Mouse (Mus musculus): Measurements from ENCODE around the gene Gm20708. TPM values are rescaled to one million over a fixed set of nuclear protein-coding genes. Genes with fewer than 3 reads are reported as not detected.

Gm20708 gene
- polyA plus RNA-seq, 1 experiment from 2014 or later: not detected

DNA sequence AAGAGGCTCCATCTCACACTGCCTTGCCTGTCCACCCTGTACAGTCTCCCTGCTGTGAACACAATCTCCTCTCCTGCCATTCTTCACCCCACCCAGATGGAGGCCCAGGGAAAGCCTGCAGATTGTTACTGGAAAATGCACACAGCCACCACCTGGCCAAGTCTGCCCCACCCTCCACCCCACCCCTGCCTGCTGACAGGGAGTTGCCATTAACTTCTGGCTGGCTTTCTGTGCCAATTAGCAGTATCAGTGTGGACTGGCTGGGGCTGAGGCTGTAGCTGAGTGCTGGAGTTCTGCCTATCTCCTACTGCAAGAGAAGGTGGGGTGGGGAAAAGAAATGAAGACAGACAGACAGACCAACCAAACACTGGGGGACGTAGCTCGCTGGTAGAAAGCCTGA lies 29.1 kb downstream of the Gm20708 start:
- 24% methylated on average over 2 of the region's 2 CpGs for WGBS (ENCODE audit: insufficient replicate concordance)
- Histone ChIP-seq H3K4me3 (replicated peaks) (peak overlapping the region; percentile 21; the same call in 1 of the 2 replicates), H3K9ac (peak overlapping the region; percentile 60), H3K27me3 (no peaks in the 10 kb centered on the region), H3K27ac (peak overlapping the region; percentile 94), H3K4me2 (peak overlapping the region; percentile 52), H3K4me1 (replicated peaks) (peaks cover 78% of the 10 kb centered on the region), H3K36me3 (no peaks in the 10 kb centered on the region), H3K9me3 (replicated peaks) (no peaks in the 10 kb centered on the region)
- ATAC-seq (ENCODE audit: low read depth) (peak; percentile 97), DNase-seq (peak; percentile 80)

DNA sequence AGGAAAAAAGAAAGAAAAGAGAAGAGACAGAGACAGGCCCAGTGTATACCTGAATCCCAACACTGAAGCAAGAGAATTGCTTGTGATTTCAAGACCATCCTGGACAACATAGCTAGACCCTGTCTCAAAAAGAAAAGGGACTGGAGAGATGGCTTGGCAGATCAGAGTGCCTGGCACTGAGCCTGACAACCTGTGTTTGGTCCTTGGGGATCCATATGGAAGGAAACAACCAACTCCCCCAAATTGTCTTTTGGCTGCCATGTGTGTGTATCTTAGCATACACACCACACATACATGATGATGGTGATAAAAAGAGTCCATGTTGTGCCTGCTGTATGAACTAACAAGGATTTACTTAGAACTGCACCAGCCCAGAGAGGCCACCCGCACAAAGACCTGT lies 29.6 kb downstream of the Gm20708 start:
- no peaks in the 10 kb centered on the region for H3K9me3 ChIP-seq (replicated peaks)
- H3K4me3 ChIP-seq (replicated peaks): peak overlapping the region; percentile 21; the same call in 1 of the 2 replicates
- H3K27ac ChIP-seq: peak overlapping the region; percentile 94
- DNase-seq (no peak), ATAC-seq (ENCODE audit: low read depth) (no peak)
- no peaks in the 10 kb centered on the region for H3K36me3 ChIP-seq
- H3K4me2 ChIP-seq: peak overlapping the region; percentile 52
- WGBS (ENCODE audit: insufficient replicate concordance): 25% methylated on average over 1 of the region's 1 CpGs
- H3K9ac ChIP-seq: peak overlapping the region; percentile 60
- peaks cover 73% of the 10 kb centered on the region for H3K4me1 ChIP-seq (replicated peaks)
- H3K27me3 ChIP-seq: no peaks in the 10 kb centered on the region

DNA sequence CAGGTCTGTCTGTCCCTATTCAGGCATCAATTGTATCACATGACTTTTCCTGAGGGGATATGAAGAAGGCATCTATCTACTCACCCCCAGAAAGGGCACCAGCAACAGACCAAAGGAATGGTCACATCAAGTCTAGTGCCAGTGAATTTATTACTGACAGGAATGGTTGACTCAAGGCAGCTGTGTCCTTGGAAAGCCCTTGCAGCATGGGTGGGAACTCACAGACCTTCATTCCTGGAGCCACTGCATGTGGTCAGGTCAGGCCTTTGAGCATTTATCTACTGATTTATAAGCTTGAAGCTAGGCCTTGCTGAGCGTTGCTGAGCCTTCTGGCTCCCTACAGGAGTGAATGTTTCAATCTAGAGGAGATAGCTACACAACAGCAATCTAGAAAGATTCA lies 31.4 kb downstream of the Gm20708 start:
- DNase-seq (no peak), ATAC-seq (ENCODE audit: low read depth) (no peak)
- Histone ChIP-seq H3K4me1 (replicated peaks) (peaks cover 67% of the 10 kb centered on the region), H3K36me3 (no peaks in the 10 kb centered on the region), H3K4me3 (replicated peaks) (no peak overlapping the region), H3K4me2 (no peak overlapping the region), H3K27me3 (no peaks in the 10 kb centered on the region), H3K27ac (peak overlapping the region; percentile 94), H3K9me3 (replicated peaks) (no peaks in the 10 kb centered on the region), H3K9ac (peak overlapping the region; percentile 3; the same call in 1 of the 2 replicates)
- 56% methylated on average over 1 of the region's 1 CpGs for WGBS (ENCODE audit: insufficient replicate concordance)

DNA sequence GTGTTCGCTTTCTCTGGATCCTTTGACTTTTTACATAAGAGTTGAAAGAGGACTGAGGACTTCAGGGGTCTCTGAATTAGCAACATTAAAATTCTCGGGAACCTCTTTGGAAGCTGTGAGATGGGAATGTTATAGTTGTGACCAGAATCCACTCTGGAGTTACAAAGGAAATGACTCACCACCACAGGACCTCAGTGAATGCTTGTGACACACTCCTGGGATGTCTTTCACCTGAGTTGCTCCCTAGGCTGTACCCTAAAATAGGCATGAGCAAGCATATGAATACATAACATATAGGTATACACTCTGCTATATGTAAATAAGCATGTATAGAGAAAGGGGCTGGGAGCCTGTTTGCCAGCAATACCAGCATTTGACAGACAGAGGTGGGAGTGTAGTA lies 34.0 kb downstream of the Gm20708 start:
- Histone ChIP-seq H3K4me1 (replicated peaks) (peaks cover 67% of the 10 kb centered on the region), H3K27me3 (no peaks in the 10 kb centered on the region), H3K9ac (no peak overlapping the region), H3K9me3 (replicated peaks) (no peaks in the 10 kb centered on the region), H3K4me3 (replicated peaks) (no peak overlapping the region), H3K27ac (no peak overlapping the region; the same call in 1 of the 2 replicates), H3K36me3 (no peaks in the 10 kb centered on the region), H3K4me2 (no peak overlapping the region)
- no peak for ATAC-seq (ENCODE audit: low read depth)
- WGBS (ENCODE audit: insufficient replicate concordance): 78% methylated on average over 2 of the region's 2 CpGs
- no peak for DNase-seq

DNA sequence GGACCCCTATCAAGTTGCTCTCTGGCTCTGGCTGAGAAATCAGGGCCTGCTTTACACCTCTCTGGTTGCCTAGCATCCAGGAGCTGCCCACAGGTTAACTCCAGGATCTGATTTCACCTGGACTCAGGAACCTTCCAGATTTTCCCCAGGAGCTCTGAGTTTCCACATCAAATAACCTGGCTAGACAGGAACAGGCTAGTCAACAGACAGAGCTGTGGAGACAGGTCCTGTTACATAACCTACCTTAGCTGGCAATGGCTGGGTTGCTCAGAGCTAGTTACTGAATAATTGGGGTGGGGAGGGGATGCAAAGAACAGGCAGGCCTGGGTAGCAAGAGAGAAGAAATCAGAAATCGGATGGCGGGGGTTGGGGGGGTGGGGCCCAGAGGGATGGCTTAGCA lies 35.5 kb downstream of the Gm20708 start:
- Histone ChIP-seq H3K27ac (peak overlapping the region; percentile 71), H3K9me3 (replicated peaks) (no peaks in the 10 kb centered on the region), H3K36me3 (no peaks in the 10 kb centered on the region), H3K4me3 (replicated peaks) (no peak overlapping the region), H3K9ac (0 out of 2 replicates have a peak overlapping the region, but pooled peaks have one; percentile 17), H3K27me3 (no peaks in the 10 kb centered on the region), H3K4me2 (no peak overlapping the region), H3K4me1 (replicated peaks) (peaks cover 59% of the 10 kb centered on the region)
- DNase-seq (no peak), ATAC-seq (ENCODE audit: low read depth) (no peak)
- 53% methylated on average over 2 of the region's 2 CpGs for WGBS (ENCODE audit: insufficient replicate concordance)

DNA sequence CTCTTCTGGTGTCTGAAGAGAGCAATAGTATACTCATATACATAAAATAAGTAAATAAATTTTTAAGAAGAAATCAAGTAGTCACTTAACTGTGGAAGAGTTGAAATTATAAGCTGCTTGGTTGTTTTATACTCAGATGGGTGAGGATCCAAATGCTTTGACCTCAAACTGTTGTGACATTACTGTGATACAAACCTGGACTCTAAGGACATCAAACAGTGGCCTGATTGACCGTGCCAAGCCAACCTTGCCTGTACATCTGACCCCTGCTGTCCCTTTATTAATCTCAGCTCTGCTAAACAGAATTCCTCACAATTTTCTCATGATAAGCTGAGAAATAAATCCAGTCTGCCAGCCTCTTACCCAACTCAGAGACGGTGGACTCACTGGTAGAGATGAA lies 36.2 kb downstream of the Gm20708 start:
- DNase-seq: no peak
- ATAC-seq (ENCODE audit: low read depth): no peak
- 65% methylated on average over 2 of the region's 2 CpGs for whole genome bisulfite sequencing (ENCODE audit: insufficient replicate concordance)
- no peaks in the 10 kb centered on the region for H3K9me3 ChIP-seq (replicated peaks)
- H3K4me3 ChIP-seq (replicated peaks): no peak overlapping the region
- H3K36me3 ChIP-seq: peaks cover 5% of the 10 kb centered on the region
- no peak overlapping the region for H3K4me2 ChIP-seq
- H3K27me3 ChIP-seq: no peaks in the 10 kb centered on the region
- H3K9ac ChIP-seq: no peak overlapping the region
- H3K4me1 ChIP-seq (replicated peaks): peaks cover 59% of the 10 kb centered on the region
- H3K27ac ChIP-seq: no peak overlapping the region; the same call in 1 of the 2 replicates

DNA sequence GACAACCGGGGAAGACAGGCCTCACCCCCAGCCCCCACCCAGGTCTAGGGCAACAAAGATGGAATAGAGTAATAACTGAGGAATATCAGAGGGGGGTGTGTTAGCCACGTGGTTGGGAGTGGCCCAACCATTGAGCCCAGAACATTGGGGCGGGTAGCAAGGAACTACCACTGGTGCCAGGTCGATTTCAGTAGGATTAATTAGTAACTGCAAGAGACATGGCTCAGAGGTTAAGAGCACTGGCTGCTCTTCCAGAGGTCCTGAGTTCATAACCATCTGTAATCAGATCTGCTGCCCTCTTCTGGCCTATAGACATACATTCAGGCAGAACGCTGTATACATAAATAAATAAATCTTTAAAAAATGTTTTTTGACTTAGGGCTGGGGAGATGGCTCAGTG lies 37.2 kb downstream of the Gm20708 start:
- no peaks in the 10 kb centered on the region for H3K9me3 ChIP-seq (replicated peaks)
- WGBS (ENCODE audit: insufficient replicate concordance): 36% methylated on average over 5 of the region's 5 CpGs
- H3K9ac ChIP-seq: 0 out of 2 replicates have a peak overlapping the region, but pooled peaks have one; percentile 36
- no peaks in the 10 kb centered on the region for H3K27me3 ChIP-seq
- no peak overlapping the region for H3K4me3 ChIP-seq (replicated peaks)
- H3K36me3 ChIP-seq: peaks cover 13% of the 10 kb centered on the region
- peaks cover 61% of the 10 kb centered on the region for H3K4me1 ChIP-seq (replicated peaks)
- peak overlapping the region; percentile 94 for H3K27ac ChIP-seq
- no peak overlapping the region for H3K4me2 ChIP-seq
- no peak for DNase-seq
- ATAC-seq (ENCODE audit: low read depth): no peak

DNA sequence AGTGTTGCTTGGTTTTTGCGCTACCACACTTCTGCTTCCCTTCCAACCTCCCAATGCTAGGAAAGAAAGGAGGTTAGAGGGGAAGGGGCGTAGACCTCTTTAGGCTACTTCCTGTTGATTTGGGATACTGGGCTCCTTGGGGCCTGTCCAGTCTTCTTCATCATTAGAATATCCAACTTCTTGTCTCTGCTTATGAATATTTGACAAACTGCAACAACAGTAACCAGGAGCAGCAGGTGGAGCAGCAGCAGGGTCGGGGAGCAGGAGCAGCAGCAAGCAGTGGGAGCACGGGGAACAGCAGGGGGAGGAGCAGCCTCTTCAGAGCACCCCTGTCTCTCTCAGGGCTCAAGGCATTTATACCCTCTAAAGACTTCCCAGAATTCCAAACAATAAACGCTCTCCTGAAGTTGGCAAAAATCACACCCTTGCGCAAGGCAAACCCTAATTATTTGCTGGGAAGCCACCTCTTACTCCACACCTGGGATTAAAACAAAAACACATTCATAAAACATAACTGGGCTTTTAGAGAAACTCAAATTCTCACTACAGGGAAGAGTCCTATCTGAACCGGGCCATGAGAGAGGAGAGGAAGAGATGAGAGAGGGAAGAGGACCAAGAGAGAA lies 38.2 kb downstream of the Gm20708 start:
- 72% methylated on average over 7 of the region's 7 CpGs for WGBS (ENCODE audit: insufficient replicate concordance)
- Histone ChIP-seq H3K4me2 (peak overlapping the region; percentile 97), H3K36me3 (peaks cover 24% of the 10 kb centered on the region), H3K27ac (peak overlapping the region; percentile 94), H3K4me1 (replicated peaks) (peaks cover 71% of the 10 kb centered on the region), H3K9ac (peak overlapping the region; percentile 93), H3K9me3 (replicated peaks) (no peaks in the 10 kb centered on the region), H3K27me3 (no peaks in the 10 kb centered on the region), H3K4me3 (replicated peaks) (peak overlapping the region; percentile 95)
- no peak for DNase-seq
- ATAC-seq (ENCODE audit: low read depth): no peak

DNA sequence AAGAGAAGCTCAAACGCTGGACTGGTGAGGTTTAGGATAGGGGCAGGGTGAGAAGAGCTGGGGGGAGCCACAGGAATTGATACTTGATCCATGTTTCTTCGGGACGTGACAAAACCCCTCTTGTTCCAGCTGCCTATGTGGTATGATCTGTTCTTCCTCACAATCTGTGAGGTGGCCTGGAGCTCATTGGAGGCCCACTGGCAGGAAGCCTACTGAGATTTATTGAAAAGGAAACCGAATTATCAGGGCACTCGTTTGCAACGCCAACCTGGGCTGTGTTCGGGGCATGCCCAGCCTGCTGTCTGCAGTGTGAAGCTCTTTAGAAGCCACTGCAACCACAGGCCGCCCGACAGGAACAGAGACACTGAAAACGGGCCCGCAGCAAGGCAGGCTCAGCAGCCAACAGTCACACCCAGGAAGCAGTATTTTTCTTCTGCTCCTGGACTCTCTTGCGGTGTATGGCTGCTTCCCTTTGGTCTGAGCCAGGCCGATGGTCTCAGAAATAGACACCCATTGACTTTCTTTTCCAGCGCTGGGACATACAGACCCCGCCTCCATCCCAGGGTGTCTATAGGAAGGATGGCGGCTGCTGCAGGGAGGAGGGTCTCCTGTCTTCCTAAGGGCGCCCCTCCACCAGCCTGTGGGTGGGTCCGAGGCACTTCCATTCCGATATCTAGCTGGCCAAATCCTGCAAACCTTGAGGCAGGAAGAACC lies 39.0 kb downstream of the Gm20708 start:
- Histone ChIP-seq H3K4me1 (replicated peaks) (peaks cover 75% of the 10 kb centered on the region), H3K27me3 (no peaks in the 10 kb centered on the region), H3K36me3 (peaks cover 31% of the 10 kb centered on the region), H3K9ac (peak overlapping the region; percentile 93), H3K27ac (peak overlapping the region; percentile 94), H3K9me3 (replicated peaks) (no peaks in the 10 kb centered on the region), H3K4me2 (peak overlapping the region; percentile 97), H3K4me3 (replicated peaks) (peak overlapping the region; percentile 95)
- ATAC-seq (ENCODE audit: low read depth): peak; percentile 50
- 7% methylated on average over 19 of the region's 19 CpGs for WGBS (ENCODE audit: insufficient replicate concordance)
- no peak for DNase-seq

DNA sequence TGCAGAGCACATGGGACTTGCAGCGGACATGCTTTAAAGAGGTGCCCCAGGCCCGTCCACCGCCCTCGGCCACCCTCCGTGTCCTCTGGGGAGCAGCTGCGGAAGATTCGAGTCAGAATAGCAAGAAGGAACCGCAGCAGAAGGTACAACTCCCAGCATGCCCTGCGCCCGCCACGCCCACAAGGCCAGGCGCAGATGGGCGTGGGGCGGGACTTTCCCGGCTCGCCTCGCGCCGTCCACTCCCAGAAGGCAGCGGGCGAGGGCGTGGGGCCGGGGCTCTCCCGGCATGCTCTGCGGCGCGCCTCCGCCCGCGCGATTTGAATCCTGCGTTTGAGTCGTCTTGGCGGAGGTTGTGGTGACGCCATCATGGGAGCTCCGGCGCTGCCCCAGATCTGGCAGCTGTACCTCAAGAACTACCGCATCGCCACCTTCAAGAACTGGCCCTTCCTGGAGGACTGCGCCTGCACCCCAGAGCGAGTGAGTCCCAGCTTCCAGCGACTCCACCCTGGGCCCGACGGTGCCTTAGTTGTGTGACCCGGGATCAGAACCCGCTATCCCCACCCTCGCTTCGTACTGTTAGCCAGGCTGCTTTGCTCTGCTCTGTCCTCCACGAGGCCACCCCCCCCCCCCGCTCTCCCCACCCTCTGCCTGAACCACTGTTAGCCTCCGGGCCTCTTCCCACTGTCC lies 39.7 kb downstream of the Gm20708 start, which contains the start of gene Birc5:
Gene Birc5, plus strand, starts transcription at position 267 of the 687 bp plus-strand sequence.
- Histone ChIP-seq H3K4me1 (replicated peaks) (peaks cover 75% of the 10 kb centered on the region), H3K27me3 (no peaks in the 10 kb centered on the region), H3K36me3 (peaks cover 38% of the 10 kb centered on the region), H3K4me3 (replicated peaks) (peak within 1 kb of the TSS; percentile 95), H3K27ac (peak within 1 kb of the TSS; percentile 95), H3K9ac (peak within 1 kb of the TSS; percentile 93), H3K9me3 (replicated peaks) (no peaks in the 10 kb centered on the region), H3K4me2 (peak within 1 kb of the TSS; percentile 97)
- DNase-seq (peak; percentile 96), ATAC-seq (ENCODE audit: low read depth) (peak; percentile 86)
- WGBS (ENCODE audit: insufficient replicate concordance): under 1% methylated on average over 49 of the region's 51 CpGs

DNA sequence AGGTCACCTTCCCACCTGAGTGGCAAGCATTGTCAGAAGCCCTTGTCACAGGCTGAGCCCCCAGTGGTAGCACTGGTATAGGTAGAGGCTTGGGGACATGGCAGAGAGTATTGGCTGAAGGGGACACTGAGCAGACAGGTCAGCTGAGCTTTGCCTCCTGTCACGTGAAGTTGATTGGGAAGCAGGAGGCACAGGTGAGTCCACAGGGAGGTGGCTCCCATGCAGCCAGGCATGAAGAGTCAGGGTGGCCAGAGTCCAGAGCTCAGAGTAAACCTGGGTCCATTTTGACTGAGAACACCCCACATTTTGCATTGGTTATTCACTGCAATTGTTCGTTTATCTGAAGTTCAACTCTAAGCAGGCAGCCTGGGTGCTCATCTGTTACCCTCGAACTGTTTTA lies 43.4 kb downstream of the Gm20708 start:
- Histone ChIP-seq H3K36me3 (peaks cover 74% of the 10 kb centered on the region), H3K27me3 (no peaks in the 10 kb centered on the region), H3K4me1 (replicated peaks) (peaks cover 42% of the 10 kb centered on the region), H3K4me2 (no peak overlapping the region), H3K4me3 (replicated peaks) (no peak overlapping the region), H3K9ac (no peak overlapping the region), H3K27ac (no peak overlapping the region), H3K9me3 (replicated peaks) (0 out of 2 replicates have a peak, but pooled peaks cover 3% of the 10 kb centered on the region)
- ATAC-seq (ENCODE audit: low read depth): no peak
- no peak for DNase-seq
- 89% methylated on average over 3 of the region's 3 CpGs for WGBS (ENCODE audit: insufficient replicate concordance)

Measured in liver, embryonic 13.5 days (tissue).